Mouse (Mus musculus) frontal cortex, adult 2 months (tissue): ENCODE results near the gene A630023A22Rik. TPM values are rescaled to one million over a fixed set of nuclear protein-coding genes. Genes with fewer than 3 reads are reported as not detected.

Source experiments
- polyA plus RNA-seq: library from polyadenylated mRNA; depleted of rRNA; stranded (reverse); fragments of >200 nt; gene quantifications from 2 replicates; pipeline ENCODE4 v1.2.3, GENCODE M21; 2012; rRNA removed

The A630023A22Rik gene
- polyA plus RNA-seq, 1 experiment, result not detected

Other genes starting within 250 kb of the A630023A22Rik start
- 3.6 and 3.9 TPM in 2 replicates for gene Gdf10, start 179.2 kb downstream of the A630023A22Rik start, polyA plus RNA-seq
- 0.04 TPM in 1 of 2 replicates, not detected in the other for gene Gdf2, start 161.7 kb downstream of the A630023A22Rik start, polyA plus RNA-seq
- not detected in 2 replicates for gene Rbp3, start 148.8 kb downstream of the A630023A22Rik start, polyA plus RNA-seq
- 2.5 and 2.6 TPM in 2 replicates for gene Zfp488, start 124.0 kb downstream of the A630023A22Rik start, polyA plus RNA-seq
- gene Gm30083, start 87.6 kb downstream of the A630023A22Rik start, polyA plus RNA-seq, result not detected in 2 replicates
- gene Gm5460, start 86.0 kb downstream of the A630023A22Rik start, polyA plus RNA-seq, result not detected in 2 replicates
- gene Antxrl, start 50.0 kb downstream of the A630023A22Rik start, polyA plus RNA-seq, result not detected in 2 replicates
- gene Anxa8, start 16.8 kb downstream of the A630023A22Rik start, polyA plus RNA-seq, result 0.32 and 0.36 TPM in 2 replicates
- gene Npy4r, start 49.7 kb upstream of the A630023A22Rik start, polyA plus RNA-seq, result not detected in 2 replicates
- 1.1 and 1.2 TPM in 2 replicates for gene Gprin2, start 98.9 kb upstream of the A630023A22Rik start, polyA plus RNA-seq
- gene Syt15, start 116.8 kb upstream of the A630023A22Rik start, polyA plus RNA-seq, result 1.1 and 1.3 TPM in 2 replicates
- 3.8 and 4.7 TPM in 2 replicates for gene Shld2, start 207.7 kb upstream of the A630023A22Rik start, polyA plus RNA-seq
- 174 and 196 TPM in 2 replicates for gene Glud1, start 208.0 kb upstream of the A630023A22Rik start, polyA plus RNA-seq